Mouse (Mus musculus) lung, embryonic 16.5 days (tissue): ENCODE data around the gene Bmp4. TPM values are rescaled to one million over a fixed set of nuclear protein-coding genes. Genes with fewer than 3 reads are reported as not detected.

Experiments
- ATAC-seq: fragments of 200-750 bp; cut with Nextera tagmentation; 2 replicates; pipeline ENCODE4 v1.8.0; 2017; ENCODE audit warnings: low read depth, mild to moderate bottlenecking, moderate library complexity
- H3K27ac ChIP-seq: fragments of 300-500 bp; sonication (generic); 2 replicates; pipeline ENCODE4 v1.5.1; 2014; ENCODE audit warnings: mild to moderate bottlenecking, control low read depth, low read length
- H3K27me3 ChIP-seq: fragments of 300-500 bp; sonication (generic); 2 replicates; pipeline ENCODE4 v1.6.1; 2014; ENCODE audit warnings: low read depth, low read length, mixed read lengths; ENCODE audit not compliant: control insufficient read depth, insufficient read depth
- H3K36me3 ChIP-seq: fragments of 300-500 bp; sonication (generic); 2 replicates; pipeline ENCODE4 v1.6.1; 2014; ENCODE audit warnings: low read length; ENCODE audit not compliant: control insufficient read depth, insufficient read depth
- H3K4me1 ChIP-seq: fragments of 300-500 bp; sonication (generic); replicated peaks from 2 replicates; pipeline ENCODE4 v1.6.1; 2014; ENCODE audit warnings: low read length, mixed read lengths; ENCODE audit not compliant: control insufficient read depth, insufficient read depth
- H3K4me2 ChIP-seq: fragments of 300-500 bp; sonication (generic); 2 replicates; pipeline ENCODE4 v1.6.1; 2014; ENCODE audit warnings: low read depth, low read length, control low read depth
- H3K4me3 ChIP-seq: fragments of 300-500 bp; sonication (generic); 2 replicates; pipeline ENCODE4 v1.5.1; 2014; ENCODE audit warnings: mild to moderate bottlenecking, low read length, control low read depth
- H3K9ac ChIP-seq: fragments of 300-500 bp; sonication (generic); 2 replicates; pipeline ENCODE4 v1.6.1; 2014; ENCODE audit warnings: low read length, control low read depth
- H3K9me3 ChIP-seq: fragments of 300-500 bp; sonication (generic); 2 replicates; pipeline ENCODE4 v1.6.1; 2016; ENCODE audit warnings: low read length; ENCODE audit not compliant: control insufficient read depth
- WGBS: fragments of 180-500 bp; shearing (Covaris S2); extraction: QIAGEN DNeasy Blood & Tissue Kit; methylation state at CpG from one replicate; pipeline ENCODE4 v1.1.7; 2014; 5-methylcytosine and 5-hydroxymethylcytosine counted together
- polyA plus RNA-seq: library from polyadenylated mRNA; unstranded; fragments of >200 nt; fragmentation: Nextera tagmentation; extraction: Ambion mirVana; gene quantifications from 2 replicates; pipeline ENCODE4 v1.2.1, GENCODE M21; 2015

Bmp4 gene
- 78.9 and 79.0 TPM in 2 replicates for polyA plus RNA-seq

DNA sequence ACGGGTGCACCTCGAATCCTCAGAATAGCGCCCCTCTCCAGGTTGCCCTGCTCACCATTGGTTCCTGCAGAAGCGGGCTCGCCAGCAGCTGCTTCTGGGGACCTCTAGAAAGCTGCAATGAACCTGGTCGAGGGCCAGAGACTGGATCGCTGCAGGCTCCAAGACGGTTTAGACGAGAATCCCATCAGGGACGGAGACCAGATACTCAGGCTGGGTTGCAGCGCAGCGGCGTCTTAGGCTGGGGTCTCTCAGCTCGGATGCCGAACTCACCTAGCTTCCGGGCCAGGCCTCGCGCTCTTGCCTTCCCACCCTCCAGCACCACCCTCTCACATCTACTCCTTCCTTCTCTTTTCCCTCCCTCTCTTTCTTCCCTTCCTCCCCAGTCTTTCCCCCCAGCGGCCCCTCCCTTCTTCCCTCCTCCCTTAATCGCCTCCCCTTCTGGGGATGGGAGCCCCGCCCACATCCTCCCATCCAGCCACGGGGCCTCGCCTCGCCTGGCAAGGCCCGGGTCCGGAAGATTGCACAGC, at the start of gene Bmp4:
Bmp4 (minus strand) TSS at position 421 of the 527 bp plus-strand sequence.
- peak within 1 kb of the TSS; percentile 65 for H3K9ac ChIP-seq
- no peaks in the 10 kb centered on the region for H3K36me3 ChIP-seq
- H3K4me3 ChIP-seq, result peak within 1 kb of the TSS; percentile 61
- H3K27ac ChIP-seq, result peak within 1 kb of the TSS; percentile 97
- H3K27me3 ChIP-seq, result peaks cover 2% of the 10 kb centered on the region; the same call in 1 of the 2 replicates
- peak; percentile 59 for ATAC-seq
- 1% methylated on average over 26 of the region's 26 CpGs for WGBS
- peaks cover 2% of the 10 kb centered on the region; the same call in 1 of the 2 replicates for H3K4me1 ChIP-seq
- peak within 1 kb of the TSS; percentile 89 for H3K4me2 ChIP-seq
- no peaks in the 10 kb centered on the region for H3K9me3 ChIP-seq

GRCm38 (mm10) chr14:46439461-46440048, 49.1 kb upstream of the Bmp4 start:
- peak; percentile 41 for ATAC-seq

GRCm38 (mm10) chr14:46436471-46437090, 46.1 kb upstream of the Bmp4 start:
- ATAC-seq, result peak; percentile 80
- WGBS, result 7% methylated on average over 9 of the region's 9 CpGs

More at GRCm38 (mm10) chr14:46439461-46440048, 49.1 kb upstream of the Bmp4 start:
- no peaks in the 10 kb centered on the region for H3K36me3 ChIP-seq
- no peak overlapping the region for H3K9ac ChIP-seq
- H3K27ac ChIP-seq, result peak overlapping the region; percentile 41
- H3K9me3 ChIP-seq, result no peaks in the 10 kb centered on the region
- WGBS, result 62% methylated on average over 5 of the region's 5 CpGs
- H3K4me2 ChIP-seq, result no peak overlapping the region
- no peaks in the 10 kb centered on the region for H3K27me3 ChIP-seq
- peaks cover 22% of the 10 kb centered on the region for H3K4me1 ChIP-seq
- no peak overlapping the region for H3K4me3 ChIP-seq

DNA sequence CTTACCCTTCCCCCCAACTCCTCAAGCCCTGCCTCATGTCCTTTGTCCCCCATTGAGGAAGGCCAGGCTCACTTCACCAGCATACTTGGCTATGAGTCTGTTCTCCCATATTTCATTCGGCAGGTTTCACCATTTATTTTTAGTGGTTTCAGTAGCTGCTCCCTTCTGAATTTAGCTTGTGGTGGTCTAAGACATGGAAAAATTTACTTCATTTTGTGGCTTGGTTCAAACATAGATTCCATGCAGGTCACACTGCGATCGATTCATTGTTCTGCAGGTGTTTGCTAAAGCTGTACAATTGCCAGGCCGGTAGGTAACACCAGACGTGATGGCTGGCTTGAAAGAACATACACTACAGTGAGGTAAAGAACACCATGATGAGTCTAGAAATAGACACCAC, 39.8 kb upstream of the Bmp4 start:
- no peak overlapping the region for H3K9ac ChIP-seq
- peaks cover under 1% of the 10 kb centered on the region for H3K4me1 ChIP-seq
- H3K9me3 ChIP-seq, result peaks cover 4% of the 10 kb centered on the region; the same call in 1 of the 2 replicates
- H3K4me2 ChIP-seq, result no peak overlapping the region
- ATAC-seq, result no peak
- H3K27me3 ChIP-seq, result no peaks in the 10 kb centered on the region
- H3K4me3 ChIP-seq, result no peak overlapping the region
- no peaks in the 10 kb centered on the region for H3K36me3 ChIP-seq
- H3K27ac ChIP-seq, result no peak overlapping the region
- WGBS, result 91% methylated on average over 5 of the region's 5 CpGs

More at GRCm38 (mm10) chr14:46436471-46437090, 46.1 kb upstream of the Bmp4 start:
- H3K9me3 ChIP-seq, result no peaks in the 10 kb centered on the region
- peak overlapping the region; percentile 46 for H3K4me2 ChIP-seq
- no peaks in the 10 kb centered on the region for H3K36me3 ChIP-seq
- 0 out of 2 replicates have a peak overlapping the region, but pooled peaks have one; percentile 29 for H3K9ac ChIP-seq
- peaks cover 22% of the 10 kb centered on the region for H3K4me1 ChIP-seq
- H3K4me3 ChIP-seq, result 0 out of 2 replicates have a peak overlapping the region, but pooled peaks have one; percentile 18
- H3K27me3 ChIP-seq, result no peaks in the 10 kb centered on the region
- peak overlapping the region; percentile 89 for H3K27ac ChIP-seq

DNA sequence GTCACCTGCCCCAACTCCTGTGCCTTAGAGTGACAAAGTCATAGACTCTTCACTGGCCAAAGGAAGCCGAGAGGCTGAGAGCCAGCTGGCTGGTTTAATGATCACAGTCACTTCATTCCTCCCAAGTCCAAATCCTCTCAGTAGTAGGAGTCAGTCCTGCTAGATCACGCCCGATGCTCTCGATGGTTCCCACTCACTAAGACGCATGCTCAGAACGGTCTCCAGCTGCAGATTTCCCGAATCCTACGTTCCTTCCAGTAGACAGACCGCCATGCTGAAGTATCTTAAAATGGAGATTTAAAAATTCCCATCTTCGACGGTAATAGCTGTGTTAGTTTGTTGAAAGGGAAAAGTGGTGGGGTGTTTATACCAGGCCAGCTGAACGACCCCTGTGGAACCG, 36.8 kb upstream of the Bmp4 start:
- H3K4me1 ChIP-seq, result no peaks in the 10 kb centered on the region
- H3K36me3 ChIP-seq, result no peaks in the 10 kb centered on the region
- no peak overlapping the region for H3K27ac ChIP-seq
- 87% methylated on average over 13 of the region's 13 CpGs for WGBS
- peaks cover 4% of the 10 kb centered on the region; the same call in 1 of the 2 replicates for H3K9me3 ChIP-seq
- no peak overlapping the region for H3K4me2 ChIP-seq
- ATAC-seq, result no peak
- no peaks in the 10 kb centered on the region for H3K27me3 ChIP-seq
- no peak overlapping the region for H3K4me3 ChIP-seq
- H3K9ac ChIP-seq, result no peak overlapping the region

DNA sequence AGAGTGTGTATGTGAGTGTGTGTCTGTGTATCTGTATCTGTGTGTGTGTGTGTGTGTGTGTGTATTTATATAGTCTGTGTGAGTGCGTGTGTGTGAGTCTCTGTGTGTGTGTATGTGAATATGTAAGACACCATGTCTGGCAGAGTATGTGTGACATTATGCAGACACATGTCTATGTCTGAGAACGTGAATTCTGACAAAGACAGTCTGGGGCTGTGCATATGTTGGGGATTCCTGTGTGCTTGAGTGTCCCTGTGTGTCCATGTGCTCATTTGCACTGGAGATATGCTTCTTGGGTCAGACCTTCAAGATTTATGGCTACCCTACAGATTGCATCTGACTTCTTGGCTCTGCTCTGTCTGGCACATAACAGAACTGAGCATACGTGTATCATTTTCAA, 31.4 kb upstream of the Bmp4 start:
- H3K36me3 ChIP-seq, result no peaks in the 10 kb centered on the region
- 69% methylated on average over 3 of the region's 3 CpGs for WGBS
- no peak overlapping the region for H3K4me3 ChIP-seq
- no peaks in the 10 kb centered on the region for H3K4me1 ChIP-seq
- no peak overlapping the region for H3K9ac ChIP-seq
- H3K27ac ChIP-seq, result no peak overlapping the region
- H3K27me3 ChIP-seq, result no peaks in the 10 kb centered on the region
- H3K9me3 ChIP-seq, result peaks cover 4% of the 10 kb centered on the region; the same call in 1 of the 2 replicates
- H3K4me2 ChIP-seq, result no peak overlapping the region
- no peak for ATAC-seq

- no peak overlapping the region for H3K27ac ChIP-seq
- H3K27me3 ChIP-seq, result no peaks in the 10 kb centered on the region
- H3K4me3 ChIP-seq, result no peak overlapping the region
- H3K9me3 ChIP-seq, result no peaks in the 10 kb centered on the region
- no peaks in the 10 kb centered on the region for H3K36me3 ChIP-seq
- no peak overlapping the region for H3K4me2 ChIP-seq
- 54% methylated on average over 11 of the region's 11 CpGs for WGBS
- ATAC-seq, result no peak
- H3K4me1 ChIP-seq, result no peaks in the 10 kb centered on the region
- H3K9ac ChIP-seq, result no peak overlapping the region
Measured at GRCm38 (mm10) chr14:46419269-46419668, 28.8 kb upstream of the Bmp4 start.

DNA sequence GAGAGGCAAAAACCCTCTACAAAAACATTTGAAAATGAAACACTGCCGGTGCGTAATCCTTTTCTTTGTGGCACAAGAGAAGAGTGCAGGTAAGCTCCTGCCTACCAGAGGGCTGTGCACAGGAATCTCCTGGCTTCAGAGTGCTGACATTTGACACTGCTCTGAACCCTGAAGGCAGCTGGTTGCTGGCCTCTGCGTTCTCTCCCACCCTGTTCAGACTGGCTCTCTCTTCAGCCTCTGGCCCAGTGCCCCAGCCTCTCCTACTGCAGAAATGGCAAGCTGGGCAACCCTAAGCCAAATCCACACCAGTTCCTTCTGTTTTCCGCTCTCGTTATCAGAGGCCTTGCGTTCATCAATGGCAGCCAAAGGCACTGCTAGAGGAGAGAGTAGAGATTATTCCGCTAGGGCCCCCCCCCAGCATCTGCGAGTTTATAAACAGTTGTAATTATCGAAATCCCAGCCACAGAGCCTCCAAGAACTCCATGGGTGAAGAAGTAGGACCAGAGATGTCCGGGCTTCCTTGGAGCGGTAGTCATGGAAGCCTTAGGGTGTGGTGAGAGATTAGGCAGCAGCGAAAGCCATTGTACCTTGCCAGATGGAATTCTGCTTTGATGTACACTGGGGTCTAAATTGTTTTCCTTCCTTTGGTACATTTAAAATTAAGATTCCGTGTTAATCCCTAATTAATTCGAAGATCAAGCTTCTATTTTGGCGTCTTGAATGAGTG, 28.1 kb upstream of the Bmp4 start:
- H3K36me3 ChIP-seq, result no peaks in the 10 kb centered on the region
- H3K27me3 ChIP-seq, result no peaks in the 10 kb centered on the region
- no peaks in the 10 kb centered on the region for H3K4me1 ChIP-seq
- no peak overlapping the region for H3K4me3 ChIP-seq
- no peak overlapping the region for H3K4me2 ChIP-seq
- H3K27ac ChIP-seq, result no peak overlapping the region
- no peaks in the 10 kb centered on the region for H3K9me3 ChIP-seq
- ATAC-seq, result no peak
- no peak overlapping the region for H3K9ac ChIP-seq
- WGBS, result 72% methylated on average over 15 of the region's 15 CpGs

GRCm38 (mm10) chr14:46412497-46413000, 22.1 kb upstream of the Bmp4 start:
- no peak overlapping the region for H3K4me2 ChIP-seq
- no peak overlapping the region for H3K4me3 ChIP-seq
- WGBS, result 68% methylated on average over 7 of the region's 7 CpGs
- H3K9ac ChIP-seq, result no peak overlapping the region
- no peak for ATAC-seq
- H3K36me3 ChIP-seq, result no peaks in the 10 kb centered on the region
- no peak overlapping the region for H3K27ac ChIP-seq
- no peaks in the 10 kb centered on the region for H3K27me3 ChIP-seq
- no peaks in the 10 kb centered on the region for H3K4me1 ChIP-seq
- H3K9me3 ChIP-seq, result no peaks in the 10 kb centered on the region
